Mouse (Mus musculus) liver, postnatal 0 days (tissue): ENCODE measurements around the gene Commd1.

Source experiments
- CTCF ChIP-seq: sonication (generic); IDR thresholded peaks from 2 replicates; pipeline ENCODE4 v1.5.1; 2016; ENCODE audit warnings: antibody characterized with exemption, low read depth
- EP300 ChIP-seq: IDR thresholded peaks from 2 replicates; pipeline ENCODE4 v1.6.1; 2016; ENCODE audit warnings: antibody characterized with exemption, low read depth, mild to moderate bottlenecking

DNA sequence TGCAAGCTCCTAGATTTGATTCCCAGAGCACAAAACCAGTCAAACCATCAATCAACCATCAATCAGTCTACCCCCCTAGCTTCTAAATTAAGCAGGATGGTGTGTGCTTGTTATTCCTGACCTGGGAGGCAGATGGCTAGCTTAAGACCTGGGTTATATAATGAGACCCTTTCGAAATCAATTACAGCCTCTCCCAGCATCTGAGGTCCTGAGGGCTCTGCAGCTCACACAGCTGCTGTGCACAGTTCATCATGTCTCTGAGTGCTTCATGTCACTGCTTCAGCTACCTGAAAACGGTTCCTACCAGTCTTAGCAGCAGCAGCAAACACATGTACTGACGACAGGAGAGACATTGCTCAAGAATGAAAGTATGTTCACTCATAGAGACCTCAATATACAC is 89.1 kb downstream of the Commd1 start:
- TF ChIP-seq EP300 = no peak
- no peak for TF ChIP-seq CTCF
